Mouse (Mus musculus): ENCODE data around the gene Gm6034.
"Not testable (repeated sequence)": the region's sequence is repeated elsewhere in the genome, so short reads cannot be mapped to it uniquely, and the experiment has no call there.

The Gm6034 gene

GRCm38 (mm10) chr17:36083266-36083869 lies 40.6 kb downstream of the Gm6034 start:
- DNase-seq = peak; percentile 68 to 77

- no peak for DNase-seq
Observed at GRCm38 (mm10) chr17:36083870-36084451, 41.2 kb downstream of the Gm6034 start.

GRCm38 (mm10) chr17:36085976-36086375 lies 43.2 kb downstream of the Gm6034 start:
- not testable (repeated sequence) for DNase-seq

GRCm38 (mm10) chr17:36091933-36092332 lies 49.2 kb downstream of the Gm6034 start:
- DNase-seq = not testable (repeated sequence)

- DNase-seq = not testable (repeated sequence)
Observed at GRCm38 (mm10) chr17:36092520-36092919, 49.8 kb downstream of the Gm6034 start.

- no peak for DNase-seq
Observed at GRCm38 (mm10) chr17:36093936-36094335, 51.2 kb downstream of the Gm6034 start.

GRCm38 (mm10) chr17:36099603-36100002 lies 56.8 kb downstream of the Gm6034 start:
- DNase-seq = not testable (repeated sequence)

- peak; percentile 65 to 77 for DNase-seq
Observed at GRCm38 (mm10) chr17:36102091-36102490, 59.3 kb downstream of the Gm6034 start.
